Mouse (Mus musculus) cerebral cortex, adult 2 months (tissue): ENCODE measurements around the gene Zfp414.

Experiments used
- WGBS: fragments of 180-500 bp; shearing (Covaris S2); methylation state at CpG from one replicate; pipeline ENCODE4 v1.1.7; 2018; 5-methylcytosine and 5-hydroxymethylcytosine counted together

The Zfp414 gene

GRCm38 (mm10) chr17:33628621-33629486 lies at the start of gene Zfp414:
Zfp414 (plus strand) TSS chr17:33629090.
- WGBS: 3% methylated on average over 34 of the region's 35 CpGs

- 88% methylated on average over 4 of the region's 4 CpGs for WGBS
Observed at GRCm38 (mm10) chr17:33584061-33584460, 44.8 kb upstream of the Zfp414 start.

GRCm38 (mm10) chr17:33586011-33586410 lies 42.9 kb upstream of the Zfp414 start:
- 74% methylated on average over 17 of the region's 17 CpGs for WGBS

- WGBS: 88% methylated on average over 5 of the region's 5 CpGs
Observed at GRCm38 (mm10) chr17:33598506-33598905, 30.4 kb upstream of the Zfp414 start.

GRCm38 (mm10) chr17:33599836-33600475 lies 28.9 kb upstream of the Zfp414 start:
- 82% methylated on average over 8 of the region's 8 CpGs for WGBS

GRCm38 (mm10) chr17:33600831-33601230 lies 28.1 kb upstream of the Zfp414 start:
- 84% methylated on average over 3 of the region's 3 CpGs for WGBS

GRCm38 (mm10) chr17:33601947-33602346 lies 26.9 kb upstream of the Zfp414 start:
- WGBS: 86% methylated on average over 12 of the region's 12 CpGs

GRCm38 (mm10) chr17:33607273-33607672 lies 21.6 kb upstream of the Zfp414 start:
- WGBS: 87% methylated on average over 2 of the region's 2 CpGs

GRCm38 (mm10) chr17:33610548-33610947 lies 18.3 kb upstream of the Zfp414 start:
- WGBS: 87% methylated on average over 7 of the region's 7 CpGs

- 89% methylated on average over 5 of the region's 5 CpGs for WGBS
Observed at GRCm38 (mm10) chr17:33613726-33614125, 15.2 kb upstream of the Zfp414 start.

GRCm38 (mm10) chr17:33627281-33627680 lies 1.6 kb upstream of the Zfp414 start:
- 94% methylated on average over 3 of the region's 3 CpGs for WGBS

GRCm38 (mm10) chr17:33629487-33630125 lies 716 bp downstream of the Zfp414 start:
- WGBS: 63% methylated on average over 12 of the region's 12 CpGs

GRCm38 (mm10) chr17:33630171-33630895 lies 1.4 kb downstream of the Zfp414 start:
- 61% methylated on average over 13 of the region's 13 CpGs for WGBS

- WGBS: 96% methylated on average over 9 of the region's 9 CpGs
Observed at GRCm38 (mm10) chr17:33631236-33631635, 2.3 kb downstream of the Zfp414 start.

- WGBS: 50% methylated on average over 5 of the region's 5 CpGs
Observed at GRCm38 (mm10) chr17:33631796-33632195, 2.9 kb downstream of the Zfp414 start.

- WGBS: 28% methylated on average over 2 of the region's 2 CpGs
Observed at GRCm38 (mm10) chr17:33637038-33637437, 8.1 kb downstream of the Zfp414 start.

GRCm38 (mm10) chr17:33637516-33638276 lies 8.8 kb downstream of the Zfp414 start, which contains the start of gene Pram1:
Pram1 (plus strand) TSS chr17:33638056.
- WGBS: 83% methylated on average over 4 of the region's 4 CpGs

- WGBS: 76% methylated on average over 6 of the region's 6 CpGs
Observed at GRCm38 (mm10) chr17:33639743-33640142, 10.9 kb downstream of the Zfp414 start.

GRCm38 (mm10) chr17:33644068-33644467 lies 15.2 kb downstream of the Zfp414 start:
- WGBS: 95% methylated on average over 4 of the region's 4 CpGs

GRCm38 (mm10) chr17:33645073-33645472 lies 16.2 kb downstream of the Zfp414 start:
- 84% methylated on average over 8 of the region's 8 CpGs for WGBS
